Mouse (Mus musculus) heart, embryonic 16.5 days (tissue): ENCODE measurements at regions not wholly inside any gene's neighbourhood (a gene's known extent, or its start where the extent isn't known, plus 50 kb on each side); places are given as distances from the start of the nearest gene placed in this dataset.

Experiments
- ATAC-seq: fragments of 200-750 bp; cut with Nextera tagmentation; replicated peaks from 2 replicates; pipeline ENCODE4 v1.8.0; 2017; ENCODE audit warnings: moderate number of reproducible peaks; ENCODE audit not compliant: insufficient read depth, low FRiP score; ENCODE audit errors: extremely low read depth
- H3K27ac ChIP-seq: fragments of 300-500 bp; sonication (generic); 2 replicates; pipeline ENCODE4 v1.5.1; 2014; ENCODE audit warnings: mild to moderate bottlenecking, low read length, control low read depth, moderate library complexity
- H3K27me3 ChIP-seq: fragments of 300-500 bp; sonication (generic); 2 replicates; pipeline ENCODE4 v1.6.1; 2014; ENCODE audit warnings: low read length, mixed read lengths; ENCODE audit not compliant: control insufficient read depth, insufficient read depth
- H3K36me3 ChIP-seq: fragments of 300-500 bp; sonication (generic); 2 replicates; pipeline ENCODE4 v1.6.1; 2014; ENCODE audit not compliant: control insufficient read depth, insufficient read depth
- H3K4me1 ChIP-seq: fragments of 300-500 bp; sonication (generic); 2 replicates; pipeline ENCODE4 v1.6.1; 2014; ENCODE audit warnings: low read length, mixed read lengths; ENCODE audit not compliant: control insufficient read depth, insufficient read depth
- H3K4me2 ChIP-seq: fragments of 300-500 bp; sonication (generic); 2 replicates; pipeline ENCODE4 v1.6.1; 2014; ENCODE audit warnings: low read depth, mild to moderate bottlenecking, control low read depth, low read length
- H3K4me3 ChIP-seq: fragments of 300-500 bp; sonication (generic); 2 replicates; pipeline ENCODE4 v1.5.1; 2014; ENCODE audit warnings: mild to moderate bottlenecking, control low read depth, low read length
- H3K9ac ChIP-seq: fragments of 300-500 bp; sonication (generic); 2 replicates; pipeline ENCODE4 v1.6.1; 2014; ENCODE audit warnings: low read length, control low read depth
- H3K9me3 ChIP-seq: fragments of 300-500 bp; sonication (generic); replicated peaks from 2 replicates; pipeline ENCODE4 v1.6.1; 2016; ENCODE audit warnings: low read length; ENCODE audit not compliant: control insufficient read depth
- WGBS: fragments of 180-500 bp; shearing (Covaris S2); extraction: QIAGEN DNeasy Blood & Tissue Kit; methylation state at CpG from one replicate; pipeline ENCODE4 v1.1.7; 2014; 5-methylcytosine and 5-hydroxymethylcytosine counted together

DNA sequence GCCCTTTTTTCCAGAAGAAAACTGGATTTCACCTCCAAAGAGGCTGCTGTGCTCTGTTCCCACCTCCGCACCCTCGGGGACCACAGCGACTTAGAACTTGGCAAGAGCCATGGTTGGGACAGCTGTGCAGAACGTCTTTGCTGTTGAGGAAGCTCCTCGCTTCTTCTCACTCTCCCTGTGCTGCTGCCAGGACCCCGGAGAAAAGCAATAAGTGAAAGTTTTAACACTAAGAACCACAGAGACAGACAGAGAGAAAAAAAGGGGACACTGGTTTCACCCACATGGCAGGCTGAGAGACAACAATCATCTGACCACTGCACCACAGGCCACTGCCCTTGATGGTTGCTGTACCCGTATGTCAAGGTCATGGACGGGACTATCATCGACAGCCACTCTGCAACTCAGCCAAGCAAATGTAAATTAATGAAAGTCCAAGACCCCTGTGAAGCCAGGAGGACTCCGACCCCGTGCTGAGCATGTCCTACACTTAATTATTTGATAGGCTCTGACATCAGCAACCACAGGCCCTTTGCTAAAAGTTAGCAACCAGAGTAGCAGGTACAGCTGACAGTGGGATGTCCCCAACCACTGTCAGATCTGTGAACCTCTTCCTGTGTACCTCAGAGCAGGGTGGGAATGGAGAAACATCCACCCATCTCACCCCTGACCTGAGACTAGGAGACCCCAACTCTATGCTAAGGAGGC lies 253.9 kb downstream of the Bcl11b start:
- H3K27ac ChIP-seq = no peak overlapping the region
- H3K4me2 ChIP-seq = no peak overlapping the region
- no peaks in the 10 kb centered on the region for H3K36me3 ChIP-seq
- 64% methylated on average over 11 of the region's 11 CpGs for WGBS
- no peaks in the 10 kb centered on the region for H3K27me3 ChIP-seq
- H3K4me1 ChIP-seq = peaks cover 13% of the 10 kb centered on the region
- H3K9me3 ChIP-seq = no peaks in the 10 kb centered on the region
- no peak for ATAC-seq
- no peak overlapping the region for H3K9ac ChIP-seq
- no peak overlapping the region for H3K4me3 ChIP-seq

DNA sequence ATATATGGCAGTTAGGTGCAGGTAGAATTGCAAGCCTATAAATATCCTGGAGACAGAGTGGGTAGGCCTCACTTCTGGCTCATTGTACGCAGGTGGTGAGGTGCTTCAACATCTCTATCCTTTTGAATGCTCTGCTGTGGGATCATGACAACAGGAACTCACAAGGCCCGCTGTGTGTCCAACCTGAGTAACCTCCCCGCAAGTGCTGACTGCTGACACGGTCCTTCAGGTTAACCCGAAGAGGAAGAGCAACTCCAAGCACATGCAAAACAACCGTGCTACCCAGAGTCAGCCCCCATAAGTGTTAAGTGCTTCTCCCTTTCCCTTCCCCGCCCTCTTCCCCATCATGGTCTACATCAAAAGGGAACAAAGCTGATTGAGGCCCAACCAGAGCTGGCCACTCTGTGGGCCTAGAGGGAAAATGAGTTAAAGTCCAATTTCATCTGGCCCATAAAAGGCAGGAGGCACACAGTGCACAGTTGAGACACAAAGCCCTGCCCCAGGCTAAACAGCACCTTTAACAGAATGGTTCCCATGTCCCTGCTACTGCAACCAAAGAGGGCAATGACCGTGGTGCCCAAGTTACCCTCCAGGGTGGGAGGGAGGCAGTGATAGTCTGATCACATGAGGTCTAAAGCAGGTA lies 253.0 kb downstream of the Bcl11b start:
- Histone ChIP-seq H3K4me3 (no peak overlapping the region), H3K4me2 (no peak overlapping the region), H3K9ac (no peak overlapping the region), H3K27me3 (no peaks in the 10 kb centered on the region), H3K27ac (no peak overlapping the region), H3K9me3 (no peaks in the 10 kb centered on the region), H3K4me1 (peaks cover 13% of the 10 kb centered on the region), H3K36me3 (no peaks in the 10 kb centered on the region)
- WGBS = 78% methylated on average over 8 of the region's 8 CpGs
- ATAC-seq = no peak

DNA sequence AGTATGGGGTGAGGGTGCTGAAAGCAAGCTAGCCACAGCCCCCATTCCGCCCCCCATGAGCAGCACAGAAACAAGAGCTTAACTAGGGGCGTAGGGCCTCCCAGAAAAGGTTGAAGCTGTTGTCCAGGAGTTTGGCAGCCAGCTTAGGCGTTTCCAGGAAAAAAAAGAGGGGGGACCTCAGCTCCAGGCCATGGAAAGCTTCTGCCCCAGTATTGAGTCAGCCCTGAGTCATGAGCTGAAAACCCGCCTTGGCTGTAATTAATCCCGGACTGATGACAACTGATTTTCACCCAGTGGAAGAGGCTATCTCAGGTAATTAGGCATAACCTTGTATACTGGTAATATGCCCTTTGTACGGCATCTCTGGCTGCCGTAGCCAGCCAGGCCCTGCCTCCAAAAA lies 251.3 kb downstream of the Bcl11b start:
- H3K4me3 ChIP-seq = no peak overlapping the region
- H3K9ac ChIP-seq = no peak overlapping the region
- no peak overlapping the region for H3K4me2 ChIP-seq
- 61% methylated on average over 7 of the region's 7 CpGs for WGBS
- no peaks in the 10 kb centered on the region; the same call in 1 of the 2 replicates for H3K27me3 ChIP-seq
- peaks cover 13% of the 10 kb centered on the region for H3K4me1 ChIP-seq
- no peak overlapping the region for H3K27ac ChIP-seq
- H3K9me3 ChIP-seq = no peaks in the 10 kb centered on the region
- no peaks in the 10 kb centered on the region for H3K36me3 ChIP-seq
- ATAC-seq = no peak

DNA sequence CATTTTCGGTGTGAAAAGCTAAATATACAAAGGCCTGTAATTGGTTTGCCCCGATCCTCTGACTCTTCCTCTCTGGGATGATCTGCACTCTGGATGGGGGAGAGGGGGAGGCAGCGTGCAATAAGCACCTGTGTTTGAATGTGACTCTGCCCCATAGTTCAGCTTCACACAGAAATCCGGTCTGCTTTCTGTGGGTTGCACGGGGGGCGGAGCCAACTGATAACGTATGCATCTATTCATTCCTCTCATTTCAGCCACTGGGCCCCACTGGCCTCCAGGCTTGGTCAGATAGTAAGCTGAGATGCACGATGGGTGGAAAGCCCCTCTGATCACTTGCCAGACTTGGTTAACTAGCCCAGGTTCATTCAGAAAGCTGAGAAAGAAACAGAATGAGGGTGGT lies 250.8 kb downstream of the Bcl11b start:
- H3K4me1 ChIP-seq = peaks cover 13% of the 10 kb centered on the region
- H3K27me3 ChIP-seq = no peaks in the 10 kb centered on the region; the same call in 1 of the 2 replicates
- no peak overlapping the region for H3K27ac ChIP-seq
- no peaks in the 10 kb centered on the region for H3K9me3 ChIP-seq
- WGBS = 19% methylated on average over 8 of the region's 8 CpGs
- ATAC-seq = no peak
- H3K4me3 ChIP-seq = no peak overlapping the region
- H3K36me3 ChIP-seq = no peaks in the 10 kb centered on the region
- no peak overlapping the region for H3K4me2 ChIP-seq
- H3K9ac ChIP-seq = no peak overlapping the region

DNA sequence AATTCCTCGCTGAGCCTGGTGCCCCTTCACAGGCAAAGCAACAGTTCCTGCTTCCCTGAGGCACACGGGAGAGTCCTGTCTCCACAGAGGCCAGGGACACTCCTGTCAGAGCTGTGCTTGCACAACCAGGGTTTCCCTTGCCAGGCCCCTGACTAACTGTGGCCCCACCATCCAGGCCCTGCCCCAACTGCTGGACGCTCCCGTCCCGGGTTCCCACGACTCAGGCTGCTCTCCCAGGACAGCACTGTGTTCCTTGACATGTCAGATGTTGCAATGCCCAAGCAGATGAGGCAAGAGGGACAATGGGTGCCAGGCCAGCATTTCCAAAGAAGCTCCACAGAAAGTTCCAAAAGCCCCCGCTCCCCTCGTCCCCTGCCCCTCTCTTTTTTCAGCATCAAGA lies 250.4 kb downstream of the Bcl11b start:
- H3K9ac ChIP-seq = no peak overlapping the region
- H3K27ac ChIP-seq = no peak overlapping the region
- H3K27me3 ChIP-seq = no peaks in the 10 kb centered on the region; the same call in 1 of the 2 replicates
- no peaks in the 10 kb centered on the region for H3K36me3 ChIP-seq
- H3K4me1 ChIP-seq = peaks cover 16% of the 10 kb centered on the region
- ATAC-seq = no peak
- 57% methylated on average over 8 of the region's 8 CpGs for WGBS
- H3K9me3 ChIP-seq = no peaks in the 10 kb centered on the region
- no peak overlapping the region for H3K4me2 ChIP-seq
- H3K4me3 ChIP-seq = no peak overlapping the region

DNA sequence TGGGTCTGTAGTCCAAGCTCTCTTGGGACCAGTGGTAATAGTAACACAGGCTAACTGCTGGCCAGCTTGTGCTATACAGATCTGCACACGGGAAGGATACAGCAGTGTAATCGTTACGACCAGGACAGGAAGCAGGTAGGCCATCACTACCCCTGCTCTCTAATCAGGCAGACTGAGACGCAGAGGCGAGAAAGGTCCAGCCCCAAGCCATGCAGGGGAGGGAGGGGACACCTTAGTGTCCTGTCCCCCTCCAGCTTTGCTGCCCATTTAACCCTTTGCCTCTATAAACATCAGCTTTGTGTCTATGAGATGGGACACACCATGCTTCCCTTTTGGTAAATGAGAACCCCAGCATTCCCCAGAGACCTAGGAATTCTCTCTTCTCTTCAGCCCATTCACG lies 249.9 kb downstream of the Bcl11b start:
- H3K27ac ChIP-seq = no peak overlapping the region
- WGBS = 70% methylated on average over 6 of the region's 6 CpGs

DNA sequence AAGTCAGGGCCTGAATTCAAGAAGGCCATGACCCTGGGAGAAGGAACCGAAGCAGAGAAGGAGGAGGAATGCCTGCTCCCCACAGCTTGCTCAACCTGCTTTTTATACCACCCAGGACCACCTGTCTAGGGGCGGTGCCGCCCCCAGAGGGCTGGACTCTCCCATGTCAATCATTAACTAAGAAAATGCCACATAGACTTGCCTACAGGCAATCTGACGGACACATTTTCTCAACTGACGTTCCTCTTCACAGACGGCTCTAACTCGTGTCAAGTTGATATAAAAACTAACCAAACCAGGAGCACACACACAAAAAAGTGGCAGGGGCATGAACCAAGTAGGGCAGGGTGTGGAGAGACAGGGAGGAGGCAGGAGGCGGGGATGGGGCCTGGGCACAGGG lies 248.5 kb downstream of the Bcl11b start:
- H3K27ac ChIP-seq = no peak overlapping the region
- no peak overlapping the region for H3K4me3 ChIP-seq
- no peaks in the 10 kb centered on the region for H3K9me3 ChIP-seq
- no peak overlapping the region for H3K4me2 ChIP-seq
- H3K36me3 ChIP-seq = no peaks in the 10 kb centered on the region
- no peak overlapping the region for H3K9ac ChIP-seq
- ATAC-seq = no peak
- peaks cover 18% of the 10 kb centered on the region for H3K4me1 ChIP-seq
- 79% methylated on average over 8 of the region's 8 CpGs for WGBS
- H3K27me3 ChIP-seq = no peaks in the 10 kb centered on the region; the same call in 1 of the 2 replicates

More for the DNA sequence above, 249.9 kb downstream of the Bcl11b start:
- H3K4me2 ChIP-seq = no peak overlapping the region
- H3K4me1 ChIP-seq = peaks cover 16% of the 10 kb centered on the region
- no peak overlapping the region for H3K9ac ChIP-seq
- H3K9me3 ChIP-seq = no peaks in the 10 kb centered on the region
- H3K4me3 ChIP-seq = no peak overlapping the region
- H3K27me3 ChIP-seq = no peaks in the 10 kb centered on the region; the same call in 1 of the 2 replicates
- H3K36me3 ChIP-seq = no peaks in the 10 kb centered on the region
- no peak for ATAC-seq

DNA sequence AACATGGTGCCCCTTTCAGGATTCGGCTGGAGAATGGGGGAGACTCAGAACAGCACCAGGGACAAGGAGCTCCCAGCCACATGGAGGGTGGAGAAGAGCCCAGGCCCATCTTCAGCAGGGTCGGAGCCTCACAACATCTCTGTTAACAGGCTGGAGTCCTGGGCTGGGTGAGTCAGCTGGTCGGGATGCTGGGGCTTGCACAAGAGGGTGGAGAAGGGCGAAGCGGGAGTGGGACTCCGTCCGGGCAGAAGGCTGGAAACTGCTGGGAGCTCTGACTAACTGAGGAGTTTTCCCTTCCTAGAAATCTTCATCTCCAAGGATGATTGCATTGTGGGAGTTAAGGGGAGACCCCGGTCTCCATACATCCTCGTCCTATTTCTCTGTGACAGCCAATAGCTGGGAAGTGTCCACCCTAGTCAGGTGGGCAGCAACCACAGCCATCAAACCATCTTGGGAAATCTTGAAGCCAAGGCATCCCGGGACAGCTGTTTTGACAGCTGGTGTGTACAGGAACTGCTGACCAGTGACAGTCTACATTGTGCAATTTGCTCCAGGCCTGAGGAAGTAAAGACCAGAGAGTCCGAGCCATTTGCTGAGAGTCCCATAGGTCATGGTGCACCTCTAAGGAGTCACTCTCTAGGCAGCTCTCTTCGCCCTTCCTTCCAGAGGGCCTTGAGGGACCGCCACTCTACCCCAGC lies 247.4 kb downstream of the Bcl11b start:
- WGBS = 87% methylated on average over 13 of the region's 13 CpGs
- Histone ChIP-seq H3K4me2 (no peak overlapping the region), H3K36me3 (no peaks in the 10 kb centered on the region), H3K27ac (no peak overlapping the region), H3K9me3 (no peaks in the 10 kb centered on the region), H3K27me3 (no peaks in the 10 kb centered on the region; the same call in 1 of the 2 replicates), H3K9ac (no peak overlapping the region), H3K4me3 (no peak overlapping the region), H3K4me1 (peaks cover 18% of the 10 kb centered on the region)
- ATAC-seq = no peak

DNA sequence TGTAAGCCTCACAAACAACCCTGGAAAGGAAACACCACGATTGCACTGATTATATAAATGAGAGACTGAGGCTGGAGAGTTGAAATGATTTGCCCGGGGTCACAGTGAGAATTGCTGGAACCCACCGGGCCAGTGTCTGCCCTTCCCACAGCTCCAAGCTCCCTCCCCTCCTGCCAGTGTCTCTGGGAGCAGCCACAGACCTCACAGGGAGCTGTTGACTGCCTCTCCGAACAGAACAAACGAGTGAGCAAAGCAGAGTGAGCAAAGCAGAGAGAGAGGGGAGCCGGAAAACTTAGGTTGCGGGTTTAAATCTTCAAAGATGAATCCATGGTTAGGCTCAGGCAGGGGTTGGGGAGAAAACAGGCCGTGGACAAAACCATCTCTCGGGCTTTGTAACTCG lies 246.2 kb downstream of the Bcl11b start:
- Histone ChIP-seq H3K36me3 (no peaks in the 10 kb centered on the region), H3K4me2 (no peak overlapping the region), H3K27ac (no peak overlapping the region), H3K9ac (no peak overlapping the region), H3K4me1 (peaks cover 18% of the 10 kb centered on the region), H3K9me3 (no peaks in the 10 kb centered on the region), H3K4me3 (no peak overlapping the region), H3K27me3 (no peaks in the 10 kb centered on the region; the same call in 1 of the 2 replicates)
- no peak for ATAC-seq
- 48% methylated on average over 10 of the region's 10 CpGs for WGBS
